In the genomic region with DNA sequence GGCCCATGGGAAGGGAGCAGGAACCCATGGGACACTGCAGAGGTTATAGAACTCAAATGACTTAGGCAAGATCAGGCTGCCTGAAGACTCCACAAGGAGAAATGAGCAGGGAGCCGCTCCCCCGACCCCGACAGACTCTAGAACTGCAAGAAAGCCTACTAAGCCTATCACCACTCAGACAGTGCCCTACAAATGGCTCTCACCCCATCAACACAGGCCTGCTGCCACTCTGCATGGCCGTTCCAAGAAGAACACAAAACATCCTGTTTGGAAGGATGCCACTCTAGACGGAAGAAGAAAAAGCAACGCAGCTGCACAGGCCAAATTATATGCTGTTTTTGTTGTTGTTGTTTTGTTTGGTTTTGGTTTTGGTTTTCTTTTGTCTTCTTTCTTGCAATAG, we compare ENCODE assay signal across 23 mouse cellular contexts.
A peak's percentile ranks its signal among the peaks of the same experiment; 100 is the strongest.
DNase-seq lines count a peak whose midpoint lies in the region; ATAC-seq and TF ChIP-seq lines count a peak whose summit lies in the region.
"Had no signal": no experiment of that assay in that cellular context is flagged by ENCODE, and none has a peak within 500 bp of the region (broad histone marks: within the 10 kb centered on the region; RNA-seq: fewer than 3 reads in every experiment).

No protein-coding gene starts in this region.

- no peaks in the 10 kb centered on the region for H3K4me1 ChIP-seq in liver, adult 2 months (ENCODE audit: control insufficient read depth, insufficient read depth, low read length)
- H3K4me1 ChIP-seq in liver, embryonic 11.5 days (replicated peaks; ENCODE audit: control insufficient read depth, insufficient read depth, low read length) = no peaks in the 10 kb centered on the region
- H3K4me1 ChIP-seq in lung, postnatal 0 days (ENCODE audit: insufficient read depth, low read depth, low read length) = no peaks in the 10 kb centered on the region
- no peaks in the 10 kb centered on the region for H3K4me1 ChIP-seq in intestine, embryonic 15.5 days (replicated peaks)

- TF ChIP-seq CTCF in liver, adult 2 months (IDR thresholded peaks at IDR 0.05; ENCODE audit: low read depth, low read length) = no peak
- TF ChIP-seq CTCF in lung, postnatal 0 days (IDR thresholded peaks at IDR 0.05) = no peak

- 76% methylated on average over 6 of the region's 6 CpGs for WGBS in liver, adult 2 months
- 83% methylated on average over 6 of the region's 6 CpGs for WGBS in liver, embryonic 11.5 days
- WGBS in lung, postnatal 0 days = 49% methylated on average over 6 of the region's 6 CpGs
- WGBS in intestine, embryonic 15.5 days = 91% methylated on average over 6 of the region's 6 CpGs

- H3K36me3 ChIP-seq in liver, adult 2 months (ENCODE audit: control insufficient read depth, insufficient read depth, low read length) = no peaks in the 10 kb centered on the region
- no peaks in the 10 kb centered on the region for H3K36me3 ChIP-seq in liver, embryonic 11.5 days (ENCODE audit: control insufficient read depth, insufficient read depth, low read length)
- H3K36me3 ChIP-seq in lung, postnatal 0 days (ENCODE audit: insufficient read depth, low read length) = no peaks in the 10 kb centered on the region
- no peaks in the 10 kb centered on the region for H3K36me3 ChIP-seq in intestine, embryonic 15.5 days
- H3K36me3 ChIP-seq: embryonic facial prominence, embryonic 10.5 days; embryonic facial prominence, embryonic 12.5 days; G1E had no signal

- H3K9ac ChIP-seq in liver, adult 2 months (ENCODE audit: low read depth, low read length) = no peak overlapping the region
- H3K9ac ChIP-seq in liver, embryonic 11.5 days (ENCODE audit: low read depth, low read length) = no peak overlapping the region
- no peak overlapping the region for H3K9ac ChIP-seq in lung, postnatal 0 days (replicated peaks; ENCODE audit: low read depth)
- no peak overlapping the region for H3K9ac ChIP-seq in intestine, embryonic 15.5 days
- H3K9ac ChIP-seq: embryonic facial prominence, embryonic 12.5 days; forebrain, embryonic 13.5 days had no signal

- TF ChIP-seq EP300 in lung, postnatal 0 days (IDR thresholded peaks at IDR 0.05) = no peak

- DNase-seq in heart, adult 11 months = peak; percentile 86
- no peak for DNase-seq in heart, adult 9 months (ENCODE audit: low spot score in 2 of 2)
- no peak for DNase-seq in liver, adult 2 months (ENCODE audit: extremely low read depth, low read depth, low spot score)
- no peak for DNase-seq in liver, embryonic 11.5 days (ENCODE audit: low spot score)
- no peak for DNase-seq in lung, postnatal 0 days (ENCODE audit: low spot score)
- DNase-seq in lung, postnatal 10 days = no peak
- DNase-seq: adrenal gland, adult 8-10 months; adrenal gland, postnatal 14 days; B cell, adult 2 months; cerebellum, adult 11-12 months; cerebellum, adult 2 months; cerebellum, adult 9-10 months; cerebellum, postnatal 10 days; cerebellum, postnatal 25 days had no signal

- ATAC-seq in liver, embryonic 11.5 days (replicated peaks; ENCODE audit: low FRiP score) = no peak
- 0 out of 2 replicates have a peak, but pooled peaks have one; percentile 6 for ATAC-seq in lung, postnatal 0 days
- ATAC-seq in intestine, embryonic 15.5 days = no peak
- ATAC-seq: activated CD4-positive, CD25-positive, alpha-beta regulatory T cell, adult 4 months; CD4-positive, CD25-positive, alpha-beta regulatory T cell, adult 4 months; forebrain, embryonic 13.5 days; Patski had no signal

- peak overlapping the region; percentile 47 for H3K27ac ChIP-seq in liver, adult 2 months (replicated peaks; ENCODE audit: insufficient read depth, low read depth, low read length)
- H3K27ac ChIP-seq in liver, embryonic 11.5 days (ENCODE audit: low read depth, low read length) = no peak overlapping the region
- H3K27ac ChIP-seq in lung, postnatal 0 days (ENCODE audit: low read length) = no peak overlapping the region
- no peak overlapping the region for H3K27ac ChIP-seq in intestine, embryonic 15.5 days
- H3K27ac ChIP-seq: embryonic facial prominence, embryonic 10.5 days; embryonic facial prominence, embryonic 12.5 days; forebrain, embryonic 13.5 days had no signal

- H3K79me2 ChIP-seq in liver, adult 2 months (ENCODE audit: control insufficient read depth, insufficient read depth, low read length) = no peaks in the 10 kb centered on the region

- H3K4me2 ChIP-seq in liver, embryonic 11.5 days = no peak overlapping the region
- H3K4me2 ChIP-seq in lung, postnatal 0 days (replicated peaks; ENCODE audit: low read depth, low read length) = no peak overlapping the region
- H3K4me2 ChIP-seq in intestine, embryonic 15.5 days (replicated peaks) = no peak overlapping the region
- H3K4me2 ChIP-seq: embryonic facial prominence, embryonic 12.5 days; forebrain, embryonic 13.5 days had no signal

- TF ChIP-seq POLR2A in liver, adult 2 months (IDR thresholded peaks at IDR 0.05; ENCODE audit: extremely low read depth, insufficient read depth, low read length) = no peak

- H3K27me3 ChIP-seq in liver, adult 2 months (ENCODE audit: control insufficient read depth, insufficient read depth, low read length) = no peaks in the 10 kb centered on the region
- H3K27me3 ChIP-seq in liver, embryonic 11.5 days (replicated peaks; ENCODE audit: control insufficient read depth, insufficient read depth, low read length) = no peaks in the 10 kb centered on the region
- H3K27me3 ChIP-seq in lung, postnatal 0 days (replicated peaks; ENCODE audit: insufficient read depth, low read length) = no peaks in the 10 kb centered on the region
- H3K27me3 ChIP-seq in intestine, embryonic 15.5 days (replicated peaks) = no peaks in the 10 kb centered on the region
- H3K27me3 ChIP-seq: CH12.LX; embryonic facial prominence, embryonic 12.5 days; forebrain, embryonic 13.5 days; Patski had no signal

- H3K9me3 ChIP-seq in liver, embryonic 11.5 days (ENCODE audit: control insufficient read depth, low read length) = no peaks in the 10 kb centered on the region
- H3K9me3 ChIP-seq in lung, postnatal 0 days (ENCODE audit: low read length) = no peaks in the 10 kb centered on the region
- H3K9me3 ChIP-seq in intestine, embryonic 15.5 days = no peaks in the 10 kb centered on the region
- H3K9me3 ChIP-seq: embryonic facial prominence, embryonic 10.5 days; embryonic facial prominence, embryonic 12.5 days; forebrain, embryonic 13.5 days; G1E had no signal

- no peak overlapping the region for H3K4me3 ChIP-seq in liver, adult 2 months (ENCODE audit: insufficient read depth, low read depth, low read length)
- H3K4me3 ChIP-seq in liver, embryonic 11.5 days (ENCODE audit: low read depth, low read length) = no peak overlapping the region
- no peak overlapping the region for H3K4me3 ChIP-seq in lung, postnatal 0 days (ENCODE audit: low read depth, low read length)
- H3K4me3 ChIP-seq in intestine, embryonic 15.5 days (replicated peaks) = no peak overlapping the region
- H3K4me3 ChIP-seq: embryonic facial prominence, embryonic 10.5 days; embryonic facial prominence, embryonic 12.5 days; forebrain, embryonic 13.5 days had no signal
